Mouse (Mus musculus) C2C12 (cell line): ENCODE results near the gene Ccl11.

Experiments used
- CTCF ChIP-seq: IDR thresholded peaks from one replicate; pipeline ENCODE4 v1.5.1; 2011; ENCODE audit not compliant: control insufficient read depth, insufficient read depth, insufficient read length
- MYOD1 ChIP-seq: IDR thresholded peaks from one replicate; pipeline ENCODE4 v1.6.1; 2011; ENCODE audit warnings: low read depth; ENCODE audit not compliant: control insufficient read depth, insufficient read length

DNA sequence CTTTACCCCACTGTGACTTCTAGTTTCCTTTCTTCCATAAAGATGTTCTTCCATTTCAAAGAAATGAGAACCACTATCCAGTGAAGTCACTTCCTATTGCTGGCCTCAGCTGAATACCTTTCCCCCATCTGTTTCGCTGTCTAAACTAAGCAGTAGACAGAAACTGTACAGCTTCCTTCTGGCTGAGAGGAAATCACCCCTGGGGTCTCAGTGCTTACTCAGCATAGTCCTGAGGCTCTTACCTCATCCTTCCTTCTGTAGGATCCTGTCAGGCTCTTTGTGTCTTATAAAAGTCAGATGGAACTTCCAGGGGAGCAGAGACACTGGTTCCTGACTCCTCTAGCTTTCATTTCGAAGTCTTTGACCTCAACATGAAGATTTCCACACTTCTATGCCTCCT lies 43.9 kb downstream of the Ccl11 start, which contains the start of gene Ccl12:
- TF ChIP-seq MYOD1 = no peak
- TF ChIP-seq CTCF = no peak
